Comparison of ENCODE assay signal across 32 mouse cellular contexts in genomic region chr17:83837659-83838190, GRCm38 (mm10). TPM values are rescaled to one million over a fixed set of nuclear protein-coding genes. Genes with fewer than 3 reads are reported as not detected.
DNase-seq lines count a peak whose midpoint lies in the region; ATAC-seq and TF ChIP-seq lines count a peak whose summit lies in the region.
"Had no signal": no experiment of that assay in that cellular context is flagged by ENCODE, and none has a peak within 500 bp of the region (broad histone marks: within the 10 kb centered on the region; RNA-seq: fewer than 3 reads in every experiment).

No protein-coding gene starts in this region.

- no peak for DNase-seq in kidney, postnatal 0 days (ENCODE audit: low spot score)
- DNase-seq in kidney, postnatal 25 days, result no peak
- DNase-seq in neural tube, embryonic 10.5 days (ENCODE audit: extremely low spot score, low spot score), result peak; percentile 24
- DNase-seq in limb, embryonic 10.5 days (ENCODE audit: low spot score), result no peak
- DNase-seq in adrenal gland, adult (ENCODE audit: inconsistent age in 2 of 2, low spot score in 1 of 2), result no peak
- DNase-seq in adrenal gland, postnatal 14 days, result no peak
- DNase-seq: adrenal gland, adult 8-10 months; B cell, adult 2 months; cerebellum, adult 8-10 months; cerebellum, postnatal 25 days; gastrocnemius, adult 2 months; gastrocnemius, postnatal 36 days; heart, adult 18-20 months; heart, postnatal 36 days; kidney, postnatal 10 days; left cerebral cortex, postnatal 4 days; lung, adult 18-20 months; lung, postnatal 4 days; thymus, postnatal 4 days had no signal

- no peak overlapping the region for H3K4me2 ChIP-seq in kidney, postnatal 0 days (ENCODE audit: low read length)
- no peak overlapping the region for H3K4me2 ChIP-seq in neural tube, embryonic 15.5 days
- H3K4me2 ChIP-seq: heart, embryonic 11.5 days; hindbrain, embryonic 12.5 days; midbrain, embryonic 12.5 days had no signal

- peak; percentile 44; the same call in 1 of the 2 replicates for ATAC-seq in kidney, postnatal 0 days (replicated peaks; ENCODE audit: low FRiP score, low read depth)
- no peak for ATAC-seq in neural tube, embryonic 15.5 days (ENCODE audit: low FRiP score)
- peak; percentile 16; the same call in 1 of the 2 replicates for ATAC-seq in neutrophil, adult 5-6 weeks (ENCODE audit: extremely low read depth, insufficient number of reproducible peaks, low FRiP score, poor library complexity, severe bottlenecking)
- ATAC-seq: activated CD4-positive, CD25-positive, alpha-beta regulatory T cell, adult 4 months; forebrain, embryonic 14.5 days; intestine, postnatal 0 days; lung, postnatal 0 days had no signal

- no peak overlapping the region for H3K9ac ChIP-seq in kidney, postnatal 0 days (ENCODE audit: low read depth, low read length)
- H3K9ac ChIP-seq in neural tube, embryonic 15.5 days (replicated peaks), result no peak overlapping the region
- H3K9ac ChIP-seq: hindbrain, embryonic 12.5 days; midbrain, embryonic 12.5 days had no signal

- no peaks in the 10 kb centered on the region; the same call in 1 of the 2 replicates for H3K4me1 ChIP-seq in kidney, postnatal 0 days (replicated peaks; ENCODE audit: insufficient read depth, low read length)
- H3K4me1 ChIP-seq in neural tube, embryonic 15.5 days, result peaks cover 13% of the 10 kb centered on the region; the same call in 1 of the 2 replicates
- peaks cover 40% of the 10 kb centered on the region for H3K4me1 ChIP-seq in limb, embryonic 10.5 days
- H3K4me1 ChIP-seq: midbrain, embryonic 12.5 days had no signal

- 59% methylated on average over 8 of the region's 8 CpGs for WGBS in kidney, postnatal 0 days
- WGBS in neural tube, embryonic 15.5 days, result 71% methylated on average over 8 of the region's 8 CpGs
- 69% methylated on average over 8 of the region's 8 CpGs for WGBS in limb, embryonic 10.5 days

- TF ChIP-seq CTCF in kidney, postnatal 0 days (IDR thresholded peaks at IDR 0.05; ENCODE audit: low read depth), result no peak

- no peaks in the 10 kb centered on the region for H3K9me3 ChIP-seq in kidney, postnatal 0 days (replicated peaks; ENCODE audit: low read length)
- H3K9me3 ChIP-seq in neural tube, embryonic 15.5 days (replicated peaks), result no peaks in the 10 kb centered on the region
- no peaks in the 10 kb centered on the region for H3K9me3 ChIP-seq in limb, embryonic 10.5 days (replicated peaks)
- H3K9me3 ChIP-seq: hindbrain, embryonic 12.5 days; megakaryocyte, embryonic 14.5 days; midbrain, embryonic 12.5 days had no signal

- no peak overlapping the region for H3K27ac ChIP-seq in kidney, postnatal 0 days
- no peak overlapping the region for H3K27ac ChIP-seq in neural tube, embryonic 15.5 days (replicated peaks)
- H3K27ac ChIP-seq in limb, embryonic 10.5 days, result peak overlapping the region; percentile 51
- H3K27ac ChIP-seq: gastrocnemius, adult 2 months; hindbrain, embryonic 12.5 days; layer of hippocampus, adult 2 months; left cerebral cortex, adult 2 months; midbrain, embryonic 12.5 days had no signal

- no peaks in the 10 kb centered on the region for H3K27me3 ChIP-seq in kidney, postnatal 0 days (ENCODE audit: insufficient read depth, low read length)
- no peaks in the 10 kb centered on the region for H3K27me3 ChIP-seq in neural tube, embryonic 15.5 days (replicated peaks)
- H3K27me3 ChIP-seq in limb, embryonic 10.5 days (ENCODE audit: low read depth, poor library complexity, severe bottlenecking), result peaks cover 7% of the 10 kb centered on the region; the same call in 1 of the 2 replicates
- H3K27me3 ChIP-seq: hindbrain, embryonic 12.5 days; midbrain, embryonic 12.5 days had no signal

- no peak overlapping the region for H3K4me3 ChIP-seq in kidney, postnatal 0 days (replicated peaks; ENCODE audit: low read depth, low read length)
- H3K4me3 ChIP-seq in neural tube, embryonic 15.5 days (replicated peaks), result no peak overlapping the region
- H3K4me3 ChIP-seq in limb, embryonic 10.5 days, result no peak overlapping the region
- H3K4me3 ChIP-seq: gastrocnemius, adult 2 months; hindbrain, embryonic 12.5 days; layer of hippocampus, adult 2 months; left cerebral cortex, adult 2 months; megakaryocyte, embryonic 14.5 days; midbrain, embryonic 12.5 days had no signal

- no peaks in the 10 kb centered on the region for H3K36me3 ChIP-seq in kidney, postnatal 0 days (ENCODE audit: insufficient read depth, low read length)
- H3K36me3 ChIP-seq in neural tube, embryonic 15.5 days, result no peaks in the 10 kb centered on the region
- H3K36me3 ChIP-seq in limb, embryonic 10.5 days, result no peaks in the 10 kb centered on the region
- H3K36me3 ChIP-seq: hindbrain, embryonic 12.5 days; midbrain, embryonic 12.5 days had no signal

RNA-seq across cellular contexts. Expression of gene Haao, which starts 10.0 kb away (rescaled TPM):
- 4.9 and 6.3 TPM in 2 replicates for polyA plus RNA-seq in kidney, postnatal 0 days (2015; fragmentation: Nextera tagmentation; extraction: Ambion mirVana)
- 0.22 and 3.6 TPM in 2 replicates for polyA plus RNA-seq in neural tube, embryonic 15.5 days (2015; fragmentation: Nextera tagmentation; extraction: Ambion mirVana)
- polyA plus RNA-seq in limb, embryonic 10.5 days (2016; fragmentation: Nextera tagmentation; extraction: Ambion mirVana), result 0.70 and 0.99 TPM in 2 replicates
- 226 and 235 TPM in 2 replicates for total RNA-seq in neutrophil, adult 5-6 weeks (2017)
- 6.8 and 27.0 TPM in 2 replicates for total RNA-seq in adrenal gland, postnatal 14 days (2021)
- total RNA-seq: gastrocnemius, adult 2 months; gastrocnemius, postnatal 36 days; layer of hippocampus, adult 2 months; layer of hippocampus, postnatal 14 days; left cerebral cortex, adult 2 months had no signal
